Mouse (Mus musculus): Measurements from ENCODE around the gene Mknk2.

- no peak for TF ChIP-seq CTCF (IDR thresholded peaks at IDR 0.05; ENCODE audit: extremely low read depth, insufficient read depth, low read length)
- no peak for TF ChIP-seq POLR2A (IDR thresholded peaks at IDR 0.05; ENCODE audit: extremely low read depth, insufficient read depth, low read length)
These were observed 27.6 kb upstream of the Mknk2 start for GRCm38 (mm10) chr10:80705479-80705878.
